Mouse (Mus musculus) heart, adult 8-10 months (tissue): ENCODE results near the gene Gm10134. TPM values are rescaled to one million over a fixed set of nuclear protein-coding genes. Genes with fewer than 3 reads are reported as not detected.

Experiments used
- total RNA-seq, 4 experiments: library from RNA; stranded (reverse); gene quantifications; 2 replicates each; pipeline ENCODE4 v1.2.4; 2022

Gm10134 gene
- total RNA-seq, 4 experiments from 2014 or later, result 1.4 TPM; not detected in 2

Other genes starting within 250 kb of the Gm10134 start
- 1 to 10 TPM; 3.4 to 6.9 (median 3.9) TPM for gene Ppp1r26, start 59.3 kb upstream of the Gm10134 start, total RNA-seq
- gene 1700007K13Rik, start 39.8 kb upstream of the Gm10134 start, total RNA-seq, result under 1 TPM in 1 of 4 experiments, not detected in 3; 0.43 TPM
- gene Mrps2, start 38.0 kb upstream of the Gm10134 start, total RNA-seq, result 10 to 100 TPM; 39.1 to 46.8 (median 42.0) TPM
- gene Gbgt1, start 9.2 kb upstream of the Gm10134 start, total RNA-seq, result 1 to 10 TPM; 1.2 to 2.4 (median 2.1) TPM
- gene Ralgds, start 7.0 kb downstream of the Gm10134 start, total RNA-seq, result 10 to 100 TPM in 2 of 4 experiments, 1 to 10 TPM in 2; 8.5 to 13.9 (median 9.8) TPM
- not detected for gene Cel, start 57.3 kb downstream of the Gm10134 start, total RNA-seq
- gene Gtf3c5, start 77.7 kb downstream of the Gm10134 start, total RNA-seq, result 10 to 100 TPM in 3 of 4 experiments, 1 to 10 TPM in 1; 9.9 to 13.2 (median 10.6) TPM
- under 1 TPM in 1 of 4 experiments, not detected in 3; 0.78 TPM for gene Gfi1b, start 115.9 kb downstream of the Gm10134 start, total RNA-seq
- gene Tsc1, start 135.1 kb downstream of the Gm10134 start, total RNA-seq, result 10 to 100 TPM; 23.7 to 31.3 (median 28.8) TPM
- not detected for gene Spaca9, start 193.6 kb downstream of the Gm10134 start, total RNA-seq
- under 1 TPM in 1 of 4 experiments, not detected in 3; 0.26 TPM for gene Ak8, start 194.1 kb downstream of the Gm10134 start, total RNA-seq